Mouse (Mus musculus): Measurements from ENCODE around the gene Slc35f4. TPM values are rescaled to one million over a fixed set of nuclear protein-coding genes. Genes with fewer than 3 reads are reported as not detected.

The Slc35f4 gene
- polyA plus RNA-seq, 1 experiment from 2014 or later, result 38.7 TPM

- Histone ChIP-seq H3K36me3 (ENCODE audit: control insufficient read depth, insufficient read depth, low read length) (no peaks in the 10 kb centered on the region), H3K27ac (ENCODE audit: low read depth, low read length) (no peak overlapping the region), H3K9me3 (ENCODE audit: control insufficient read depth, low read length) (no peaks in the 10 kb centered on the region), H3K4me2 (ENCODE audit: low read depth, low read length) (no peak overlapping the region), H3K9ac (replicated peaks; ENCODE audit: low read depth, low read length) (no peak overlapping the region), H3K27me3 (ENCODE audit: control insufficient read depth, insufficient read depth, low read length) (no peaks in the 10 kb centered on the region), H3K4me1 (ENCODE audit: control insufficient read depth, insufficient read depth, low read length) (no peaks in the 10 kb centered on the region), H3K4me3 (ENCODE audit: low read depth, low read length) (no peak overlapping the region)
- ATAC-seq (ENCODE audit: low read depth), result peak; percentile 57; the same call in 1 of the 2 replicates
- 66% methylated on average over 2 of the region's 2 CpGs for WGBS
Measured at GRCm38 (mm10) chr14:49333841-49334240, 192.0 kb downstream of the Slc35f4 start.

GRCm38 (mm10) chr14:49316493-49316894 lies 209.4 kb downstream of the Slc35f4 start:
- H3K4me3 ChIP-seq (ENCODE audit: low read depth, low read length), result no peak overlapping the region
- no peaks in the 10 kb centered on the region for H3K36me3 ChIP-seq (ENCODE audit: control insufficient read depth, insufficient read depth, low read length)
- H3K27ac ChIP-seq (ENCODE audit: low read depth, low read length), result no peak overlapping the region
- 17% methylated on average over 5 of the region's 5 CpGs for WGBS
- no peak; the same call in 1 of the 2 replicates for ATAC-seq (ENCODE audit: low read depth)
- no peak overlapping the region for H3K4me2 ChIP-seq (ENCODE audit: low read depth, low read length)
- no peaks in the 10 kb centered on the region for H3K27me3 ChIP-seq (ENCODE audit: control insufficient read depth, insufficient read depth, low read length)
- H3K9me3 ChIP-seq (ENCODE audit: control insufficient read depth, low read length), result no peaks in the 10 kb centered on the region
- H3K9ac ChIP-seq (replicated peaks; ENCODE audit: low read depth, low read length), result no peak overlapping the region
- H3K4me1 ChIP-seq (ENCODE audit: control insufficient read depth, insufficient read depth, low read length), result 0 out of 2 replicates have a peak, but pooled peaks cover 2% of the 10 kb centered on the region

DNA sequence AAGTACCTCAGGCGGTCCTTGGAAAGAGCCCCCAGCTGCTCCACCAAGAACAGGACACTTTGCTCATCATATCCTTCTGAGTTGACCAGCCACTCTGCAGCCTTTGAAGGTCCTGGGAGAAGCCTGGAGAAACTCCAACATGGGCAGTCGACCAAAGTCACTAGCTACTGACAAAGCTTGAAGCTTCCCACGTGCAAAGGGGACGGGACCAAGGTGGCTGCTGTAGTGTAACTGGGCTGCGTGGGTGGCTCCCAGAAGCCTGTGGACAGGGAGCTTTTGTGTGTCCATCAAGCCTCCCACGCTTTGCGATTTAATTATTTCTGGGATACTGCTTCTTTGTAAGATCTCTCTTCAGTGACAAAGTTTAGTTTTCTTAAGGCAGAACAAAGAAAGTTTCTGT lies 211.9 kb downstream of the Slc35f4 start:
- Histone ChIP-seq H3K27me3 (ENCODE audit: control insufficient read depth, insufficient read depth, low read length) (no peaks in the 10 kb centered on the region), H3K9ac (replicated peaks; ENCODE audit: low read depth, low read length) (no peak overlapping the region), H3K27ac (ENCODE audit: low read depth, low read length) (no peak overlapping the region), H3K4me1 (ENCODE audit: control insufficient read depth, insufficient read depth, low read length) (0 out of 2 replicates have a peak, but pooled peaks cover 2% of the 10 kb centered on the region), H3K36me3 (ENCODE audit: control insufficient read depth, insufficient read depth, low read length) (no peaks in the 10 kb centered on the region), H3K4me3 (ENCODE audit: low read depth, low read length) (no peak overlapping the region), H3K4me2 (ENCODE audit: low read depth, low read length) (no peak overlapping the region), H3K9me3 (ENCODE audit: control insufficient read depth, low read length) (no peaks in the 10 kb centered on the region)
- 48% methylated on average over 7 of the region's 7 CpGs for WGBS
- no peak for ATAC-seq (ENCODE audit: low read depth)

GRCm38 (mm10) chr14:49313376-49313775 lies 212.5 kb downstream of the Slc35f4 start:
- H3K9ac ChIP-seq (replicated peaks; ENCODE audit: low read depth, low read length), result no peak overlapping the region

GRCm38 (mm10) chr14:49311548-49311947 lies 214.3 kb downstream of the Slc35f4 start:
- no peaks in the 10 kb centered on the region for H3K36me3 ChIP-seq (ENCODE audit: control insufficient read depth, insufficient read depth, low read length)
- no peak overlapping the region for H3K4me3 ChIP-seq (ENCODE audit: low read depth, low read length)
- ATAC-seq (ENCODE audit: low read depth), result no peak
- no peak overlapping the region for H3K9ac ChIP-seq (replicated peaks; ENCODE audit: low read depth, low read length)
- no peak overlapping the region for H3K4me2 ChIP-seq (ENCODE audit: low read depth, low read length)
- WGBS, result 59% methylated on average over 1 of the region's 1 CpGs
- H3K4me1 ChIP-seq (ENCODE audit: control insufficient read depth, insufficient read depth, low read length), result 0 out of 2 replicates have a peak, but pooled peaks cover 2% of the 10 kb centered on the region
- no peaks in the 10 kb centered on the region for H3K27me3 ChIP-seq (ENCODE audit: control insufficient read depth, insufficient read depth, low read length)
- no peak overlapping the region for H3K27ac ChIP-seq (ENCODE audit: low read depth, low read length)
- H3K9me3 ChIP-seq (ENCODE audit: control insufficient read depth, low read length), result no peaks in the 10 kb centered on the region

More at GRCm38 (mm10) chr14:49313376-49313775, 212.5 kb downstream of the Slc35f4 start:
- Histone ChIP-seq H3K27me3 (ENCODE audit: control insufficient read depth, insufficient read depth, low read length) (no peaks in the 10 kb centered on the region), H3K4me1 (ENCODE audit: control insufficient read depth, insufficient read depth, low read length) (0 out of 2 replicates have a peak, but pooled peaks cover 2% of the 10 kb centered on the region), H3K36me3 (ENCODE audit: control insufficient read depth, insufficient read depth, low read length) (no peaks in the 10 kb centered on the region), H3K4me3 (ENCODE audit: low read depth, low read length) (no peak overlapping the region), H3K4me2 (ENCODE audit: low read depth, low read length) (no peak overlapping the region), H3K9me3 (ENCODE audit: control insufficient read depth, low read length) (no peaks in the 10 kb centered on the region), H3K27ac (ENCODE audit: low read depth, low read length) (no peak overlapping the region)
- WGBS, result 56% methylated on average over 8 of the region's 8 CpGs
- ATAC-seq (ENCODE audit: low read depth), result no peak

DNA sequence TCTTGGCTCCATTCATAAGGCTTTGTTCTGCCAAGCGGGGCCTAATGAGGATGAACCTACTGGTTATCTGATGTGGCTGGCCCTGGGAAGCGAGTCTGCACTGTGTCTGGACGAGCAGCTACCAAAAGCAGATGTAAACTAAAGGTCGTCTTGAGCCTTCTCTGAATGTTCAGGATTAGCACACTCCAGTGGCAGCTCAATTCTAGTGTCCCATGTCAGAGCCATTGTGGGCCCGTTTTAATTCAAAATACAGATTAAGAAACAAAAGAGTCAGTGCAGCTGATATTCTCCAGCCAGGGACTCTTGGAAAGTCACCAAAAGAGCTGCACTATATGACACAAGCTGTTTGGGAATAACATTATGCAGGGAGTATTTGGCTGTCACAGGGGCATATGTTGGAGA lies 214.8 kb downstream of the Slc35f4 start:
- Histone ChIP-seq H3K27me3 (ENCODE audit: control insufficient read depth, insufficient read depth, low read length) (no peaks in the 10 kb centered on the region), H3K4me3 (ENCODE audit: low read depth, low read length) (no peak overlapping the region), H3K9me3 (ENCODE audit: control insufficient read depth, low read length) (no peaks in the 10 kb centered on the region), H3K4me1 (ENCODE audit: control insufficient read depth, insufficient read depth, low read length) (no peaks in the 10 kb centered on the region; the same call in 1 of the 2 replicates), H3K4me2 (ENCODE audit: low read depth, low read length) (no peak overlapping the region), H3K27ac (ENCODE audit: low read depth, low read length) (no peak overlapping the region), H3K36me3 (ENCODE audit: control insufficient read depth, insufficient read depth, low read length) (no peaks in the 10 kb centered on the region), H3K9ac (replicated peaks; ENCODE audit: low read depth, low read length) (no peak overlapping the region)
- no peak for ATAC-seq (ENCODE audit: low read depth)
- 62% methylated on average over 5 of the region's 5 CpGs for WGBS

DNA sequence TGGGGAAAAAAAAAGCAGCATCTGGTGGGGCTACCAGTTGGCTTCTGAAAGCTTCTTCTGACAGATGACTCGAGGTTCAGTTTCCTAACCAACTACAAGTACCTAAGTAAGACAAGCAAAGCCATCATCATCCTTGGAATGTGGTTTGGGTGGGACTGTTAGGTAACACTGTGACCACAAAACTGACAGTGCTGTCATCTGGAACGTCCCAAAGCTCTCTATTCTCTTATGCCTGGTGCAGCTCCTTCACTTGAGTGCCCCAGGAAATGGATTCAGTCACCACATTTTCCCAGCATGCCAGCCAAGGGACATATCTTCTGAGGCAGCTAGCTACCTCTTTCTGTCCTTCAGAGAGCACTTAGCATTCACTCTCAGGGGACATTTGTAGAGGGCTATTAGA lies 216.2 kb downstream of the Slc35f4 start:
- Histone ChIP-seq H3K27ac (ENCODE audit: low read depth, low read length) (no peak overlapping the region), H3K9ac (replicated peaks; ENCODE audit: low read depth, low read length) (no peak overlapping the region), H3K4me2 (ENCODE audit: low read depth, low read length) (no peak overlapping the region), H3K4me1 (ENCODE audit: control insufficient read depth, insufficient read depth, low read length) (no peaks in the 10 kb centered on the region; the same call in 1 of the 2 replicates), H3K27me3 (ENCODE audit: control insufficient read depth, insufficient read depth, low read length) (no peaks in the 10 kb centered on the region), H3K4me3 (ENCODE audit: low read depth, low read length) (no peak overlapping the region), H3K36me3 (ENCODE audit: control insufficient read depth, insufficient read depth, low read length) (no peaks in the 10 kb centered on the region), H3K9me3 (ENCODE audit: control insufficient read depth, low read length) (no peaks in the 10 kb centered on the region)
- ATAC-seq (ENCODE audit: low read depth), result no peak
- 81% methylated on average over 2 of the region's 2 CpGs for WGBS

- Histone ChIP-seq H3K4me3 (ENCODE audit: low read depth, low read length) (no peak overlapping the region), H3K27me3 (ENCODE audit: control insufficient read depth, insufficient read depth, low read length) (no peaks in the 10 kb centered on the region), H3K4me1 (ENCODE audit: control insufficient read depth, insufficient read depth, low read length) (no peaks in the 10 kb centered on the region; the same call in 1 of the 2 replicates), H3K9ac (replicated peaks; ENCODE audit: low read depth, low read length) (no peak overlapping the region), H3K4me2 (ENCODE audit: low read depth, low read length) (no peak overlapping the region), H3K9me3 (ENCODE audit: control insufficient read depth, low read length) (no peaks in the 10 kb centered on the region), H3K27ac (ENCODE audit: low read depth, low read length) (no peak overlapping the region), H3K36me3 (ENCODE audit: control insufficient read depth, insufficient read depth, low read length) (no peaks in the 10 kb centered on the region)
- ATAC-seq (ENCODE audit: low read depth), result no peak
- WGBS, result 80% methylated on average over 1 of the region's 1 CpGs
Measured at GRCm38 (mm10) chr14:49308591-49308990, 217.3 kb downstream of the Slc35f4 start.

DNA sequence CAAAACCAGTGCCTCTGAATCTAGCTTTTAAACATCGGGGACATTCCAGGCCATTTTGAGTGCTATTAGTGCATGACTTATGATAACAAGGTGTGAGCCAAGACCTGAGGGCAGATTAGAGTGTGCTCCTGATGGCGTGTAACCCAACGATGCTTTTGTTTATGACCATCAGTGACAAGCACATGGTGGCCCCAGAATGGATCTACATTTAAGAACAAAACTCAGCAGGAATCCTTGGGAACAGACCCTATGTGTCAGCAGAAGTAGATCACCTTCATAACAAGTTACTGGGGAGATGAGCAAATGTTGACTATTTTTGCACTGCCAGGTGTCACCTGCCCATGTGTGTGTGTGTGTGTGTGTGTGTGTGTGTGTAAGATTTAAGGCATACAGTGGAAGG lies 218.0 kb downstream of the Slc35f4 start:
- Histone ChIP-seq H3K27me3 (ENCODE audit: control insufficient read depth, insufficient read depth, low read length) (no peaks in the 10 kb centered on the region), H3K4me2 (ENCODE audit: low read depth, low read length) (no peak overlapping the region), H3K27ac (ENCODE audit: low read depth, low read length) (no peak overlapping the region), H3K9ac (replicated peaks; ENCODE audit: low read depth, low read length) (no peak overlapping the region), H3K4me3 (ENCODE audit: low read depth, low read length) (no peak overlapping the region), H3K9me3 (ENCODE audit: control insufficient read depth, low read length) (no peaks in the 10 kb centered on the region), H3K36me3 (ENCODE audit: control insufficient read depth, insufficient read depth, low read length) (no peaks in the 10 kb centered on the region), H3K4me1 (ENCODE audit: control insufficient read depth, insufficient read depth, low read length) (no peaks in the 10 kb centered on the region; the same call in 1 of the 2 replicates)
- no peak for ATAC-seq (ENCODE audit: low read depth)
- WGBS, result 70% methylated on average over 3 of the region's 3 CpGs
